Mouse (Mus musculus): ENCODE data around the gene Dnah9. TPM values are rescaled to one million over a fixed set of nuclear protein-coding genes. Genes with fewer than 3 reads are reported as not detected.

Dnah9 gene
- total RNA-seq (2018; cell fraction: chromatin; rRNA removed), result not detected
- total RNA-seq (2018; cell fraction: cytosol; rRNA removed), result not detected
- not detected for total RNA-seq (2018; cell fraction: nucleus; rRNA removed)
- not detected in 3 replicates for polyA plus RNA-seq (2018)

GRCm38 (mm10) chr11:66167801-66168651 is at the start of gene Dnah9:
Gene Dnah9 (minus strand): TSS chr11:66168551.
- Histone ChIP-seq H3K79me2 (ENCODE audit: inconsistent target) (no peaks in the 10 kb centered on the region), H3K27ac (no peak within 1 kb of the TSS), H3K36me3 (ENCODE audit: inconsistent target) (no peaks in the 10 kb centered on the region), H3K4me3 (ENCODE audit: inconsistent target) (no peak within 1 kb of the TSS)
- 4% methylated on average over 50 of the region's 53 CpGs for WGBS (ENCODE audit: missing documents)

- 78% methylated on average over 3 of the region's 3 CpGs for WGBS (ENCODE audit: missing documents)
- Histone ChIP-seq H3K79me2 (ENCODE audit: inconsistent target) (no peaks in the 10 kb centered on the region), H3K36me3 (ENCODE audit: inconsistent target) (no peaks in the 10 kb centered on the region), H3K27ac (no peak overlapping the region), H3K4me3 (ENCODE audit: inconsistent target) (no peak overlapping the region)
Observed at GRCm38 (mm10) chr11:66188627-66189287, 20.4 kb upstream of the Dnah9 start.

GRCm38 (mm10) chr11:66188146-66188545 is 19.8 kb upstream of the Dnah9 start:
- Histone ChIP-seq H3K79me2 (ENCODE audit: inconsistent target) (no peaks in the 10 kb centered on the region), H3K27ac (no peak overlapping the region), H3K36me3 (ENCODE audit: inconsistent target) (no peaks in the 10 kb centered on the region), H3K4me3 (ENCODE audit: inconsistent target) (no peak overlapping the region)
- 83% methylated on average over 2 of the region's 2 CpGs for WGBS (ENCODE audit: missing documents)

GRCm38 (mm10) chr11:66177781-66178180 is 9.4 kb upstream of the Dnah9 start:
- H3K4me3 ChIP-seq (ENCODE audit: inconsistent target), result no peak overlapping the region
- no peak overlapping the region for H3K27ac ChIP-seq
- 94% methylated on average over 2 of the region's 2 CpGs for WGBS (ENCODE audit: missing documents)
- no peaks in the 10 kb centered on the region for H3K36me3 ChIP-seq (ENCODE audit: inconsistent target)
- no peaks in the 10 kb centered on the region for H3K79me2 ChIP-seq (ENCODE audit: inconsistent target)

- Histone ChIP-seq H3K79me2 (ENCODE audit: inconsistent target) (no peaks in the 10 kb centered on the region), H3K4me3 (ENCODE audit: inconsistent target) (no peak overlapping the region), H3K36me3 (ENCODE audit: inconsistent target) (no peaks in the 10 kb centered on the region), H3K27ac (no peak overlapping the region)
- WGBS (ENCODE audit: missing documents), result 95% methylated on average over 2 of the region's 2 CpGs
Observed at GRCm38 (mm10) chr11:66164022-66164421, 4.3 kb downstream of the Dnah9 start.

- no peak overlapping the region for H3K27ac ChIP-seq
- 70% methylated on average over 11 of the region's 11 CpGs for WGBS (ENCODE audit: missing documents)
- no peaks in the 10 kb centered on the region for H3K79me2 ChIP-seq (ENCODE audit: inconsistent target)
- H3K36me3 ChIP-seq (ENCODE audit: inconsistent target), result no peaks in the 10 kb centered on the region
- H3K4me3 ChIP-seq (ENCODE audit: inconsistent target), result no peak overlapping the region
Observed at GRCm38 (mm10) chr11:66140631-66141252, 27.6 kb downstream of the Dnah9 start.

- Histone ChIP-seq H3K36me3 (ENCODE audit: inconsistent target) (no peaks in the 10 kb centered on the region), H3K4me3 (ENCODE audit: inconsistent target) (no peak overlapping the region), H3K27ac (no peak overlapping the region), H3K79me2 (ENCODE audit: inconsistent target) (no peaks in the 10 kb centered on the region)
- 84% methylated on average over 6 of the region's 6 CpGs for WGBS (ENCODE audit: missing documents)
Observed at GRCm38 (mm10) chr11:66134826-66135225, 33.5 kb downstream of the Dnah9 start.

- Histone ChIP-seq H3K27ac (no peak overlapping the region), H3K79me2 (ENCODE audit: inconsistent target) (no peaks in the 10 kb centered on the region), H3K36me3 (ENCODE audit: inconsistent target) (no peaks in the 10 kb centered on the region), H3K4me3 (ENCODE audit: inconsistent target) (no peak overlapping the region)
Observed at GRCm38 (mm10) chr11:66126150-66126549, 42.2 kb downstream of the Dnah9 start.

- H3K79me2 ChIP-seq (ENCODE audit: inconsistent target), result no peaks in the 10 kb centered on the region
- 47% methylated on average over 6 of the region's 6 CpGs for WGBS (ENCODE audit: missing documents)
- no peak overlapping the region for H3K27ac ChIP-seq
- no peak overlapping the region for H3K4me3 ChIP-seq (ENCODE audit: inconsistent target)
- H3K36me3 ChIP-seq (ENCODE audit: inconsistent target), result no peaks in the 10 kb centered on the region
Observed at GRCm38 (mm10) chr11:66124496-66124895, 43.9 kb downstream of the Dnah9 start.

GRCm38 (mm10) chr11:66122017-66122416 is 46.3 kb downstream of the Dnah9 start:
- Histone ChIP-seq H3K4me3 (ENCODE audit: inconsistent target) (no peak overlapping the region), H3K27ac (no peak overlapping the region), H3K36me3 (ENCODE audit: inconsistent target) (no peaks in the 10 kb centered on the region), H3K79me2 (ENCODE audit: inconsistent target) (no peaks in the 10 kb centered on the region)
- WGBS (ENCODE audit: missing documents), result 18% methylated on average over 3 of the region's 3 CpGs

- Histone ChIP-seq H3K79me2 (ENCODE audit: inconsistent target) (no peaks in the 10 kb centered on the region), H3K4me3 (ENCODE audit: inconsistent target) (no peak overlapping the region), H3K36me3 (ENCODE audit: inconsistent target) (no peaks in the 10 kb centered on the region), H3K27ac (no peak overlapping the region)
- 88% methylated on average over 7 of the region's 7 CpGs for WGBS (ENCODE audit: missing documents)
Observed at GRCm38 (mm10) chr11:66083663-66084254, 84.6 kb downstream of the Dnah9 start.

GRCm38 (mm10) chr11:66072921-66073320 is 95.4 kb downstream of the Dnah9 start:
- H3K4me3 ChIP-seq (ENCODE audit: inconsistent target), result no peak overlapping the region
- H3K36me3 ChIP-seq (ENCODE audit: inconsistent target), result no peaks in the 10 kb centered on the region
- no peaks in the 10 kb centered on the region for H3K79me2 ChIP-seq (ENCODE audit: inconsistent target)
- no peak overlapping the region for H3K27ac ChIP-seq
- 73% methylated on average over 5 of the region's 5 CpGs for WGBS (ENCODE audit: missing documents)

- Histone ChIP-seq H3K4me3 (ENCODE audit: inconsistent target) (no peak overlapping the region), H3K36me3 (ENCODE audit: inconsistent target) (no peaks in the 10 kb centered on the region), H3K79me2 (ENCODE audit: inconsistent target) (no peaks in the 10 kb centered on the region), H3K27ac (no peak overlapping the region)
- 73% methylated on average over 3 of the region's 3 CpGs for WGBS (ENCODE audit: missing documents)
Observed at GRCm38 (mm10) chr11:66058956-66059355, 109.4 kb downstream of the Dnah9 start.

- no peak overlapping the region for H3K4me3 ChIP-seq (ENCODE audit: inconsistent target)
- WGBS (ENCODE audit: missing documents), result 95% methylated on average over 3 of the region's 3 CpGs
- no peak overlapping the region for H3K27ac ChIP-seq
- H3K36me3 ChIP-seq (ENCODE audit: inconsistent target), result no peaks in the 10 kb centered on the region
- H3K79me2 ChIP-seq (ENCODE audit: inconsistent target), result no peaks in the 10 kb centered on the region
Observed at GRCm38 (mm10) chr11:66051294-66051693, 117.1 kb downstream of the Dnah9 start.
